Mouse (Mus musculus) intestine, embryonic 16.5 days (tissue): ENCODE data around the gene Fam19a2. TPM values are rescaled to one million over a fixed set of nuclear protein-coding genes. Genes with fewer than 3 reads are reported as not detected.

Experiments used
- ATAC-seq: fragments of 200-750 bp; cut with Nextera tagmentation; 2 replicates; pipeline ENCODE4 v1.8.0; 2017; ENCODE audit warnings: moderate TSS enrichment, moderate library complexity
- H3K27ac ChIP-seq: fragments of 300-500 bp; sonication (generic); 2 replicates; pipeline ENCODE4 v1.5.1; 2014; ENCODE audit warnings: mild to moderate bottlenecking, low read length
- H3K27me3 ChIP-seq: fragments of 300-500 bp; sonication (generic); replicated peaks from 2 replicates; pipeline ENCODE4 v1.6.1; 2014; ENCODE audit warnings: low read length, control low read depth, mixed read lengths; ENCODE audit not compliant: control insufficient read depth, insufficient read depth
- H3K36me3 ChIP-seq: fragments of 300-500 bp; sonication (generic); 2 replicates; pipeline ENCODE4 v1.6.1; 2014; ENCODE audit warnings: low read length, control low read depth; ENCODE audit not compliant: control insufficient read depth, insufficient read depth
- H3K4me1 ChIP-seq: fragments of 300-500 bp; sonication (generic); 2 replicates; pipeline ENCODE4 v1.6.1; 2014; ENCODE audit warnings: low read length, control low read depth, mixed read lengths; ENCODE audit not compliant: control insufficient read depth, insufficient read depth
- H3K4me2 ChIP-seq: fragments of 300-500 bp; sonication (generic); 2 replicates; pipeline ENCODE4 v1.6.1; 2014; ENCODE audit warnings: low read depth, low read length, control low read depth
- H3K4me3 ChIP-seq: fragments of 300-500 bp; sonication (generic); 2 replicates; pipeline ENCODE4 v1.5.1; 2014; ENCODE audit warnings: mild to moderate bottlenecking, low read length
- H3K9ac ChIP-seq: fragments of 300-500 bp; sonication (generic); 2 replicates; pipeline ENCODE4 v1.6.1; 2014; ENCODE audit warnings: low read depth, low read length
- H3K9me3 ChIP-seq: fragments of 300-500 bp; sonication (generic); 2 replicates; pipeline ENCODE4 v1.6.1; 2016; ENCODE audit warnings: low read length, control low read depth; ENCODE audit not compliant: control insufficient read depth
- WGBS: fragments of 180-500 bp; shearing (Covaris S2); extraction: QIAGEN DNeasy Blood & Tissue Kit; methylation state at CpG from one replicate; pipeline ENCODE4 v1.1.7; 2014; 5-methylcytosine and 5-hydroxymethylcytosine counted together
- polyA plus RNA-seq: library from polyadenylated mRNA; unstranded; fragments of >200 nt; fragmentation: Nextera tagmentation; extraction: Ambion mirVana; gene quantifications from 2 replicates; pipeline ENCODE4 v1.2.1, GENCODE M21; 2015

The Fam19a2 gene
- polyA plus RNA-seq, 1 experiment from 2014 or later = 1.7 TPM

DNA sequence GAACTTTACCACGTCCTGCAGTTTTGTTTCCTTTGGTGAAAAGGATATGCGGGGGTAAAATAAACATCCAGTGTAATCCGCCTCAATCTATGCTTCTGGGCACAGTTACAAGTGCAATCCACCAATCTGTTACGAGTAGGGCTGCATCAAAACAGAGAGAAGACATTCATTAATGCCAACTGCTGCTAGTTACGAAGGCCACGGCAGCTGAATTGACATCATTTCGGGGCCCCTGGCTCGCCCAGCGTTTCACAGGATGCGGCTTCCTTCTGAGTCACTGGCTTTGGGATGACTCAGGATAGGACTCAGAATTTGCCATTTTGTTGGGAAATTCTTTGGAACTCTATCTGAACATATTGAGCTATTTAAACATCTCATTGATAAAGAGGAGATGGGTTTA is 4.8 kb downstream of the Fam19a2 start:
- H3K27me3 ChIP-seq = peaks cover 7% of the 10 kb centered on the region
- H3K4me1 ChIP-seq = peaks cover 4% of the 10 kb centered on the region
- 76% methylated on average over 10 of the region's 10 CpGs for WGBS
- H3K4me3 ChIP-seq = no peak overlapping the region
- no peak overlapping the region for H3K4me2 ChIP-seq
- no peak for ATAC-seq
- no peak overlapping the region for H3K27ac ChIP-seq
- H3K9me3 ChIP-seq = no peaks in the 10 kb centered on the region
- H3K36me3 ChIP-seq = no peaks in the 10 kb centered on the region
- no peak overlapping the region for H3K9ac ChIP-seq

DNA sequence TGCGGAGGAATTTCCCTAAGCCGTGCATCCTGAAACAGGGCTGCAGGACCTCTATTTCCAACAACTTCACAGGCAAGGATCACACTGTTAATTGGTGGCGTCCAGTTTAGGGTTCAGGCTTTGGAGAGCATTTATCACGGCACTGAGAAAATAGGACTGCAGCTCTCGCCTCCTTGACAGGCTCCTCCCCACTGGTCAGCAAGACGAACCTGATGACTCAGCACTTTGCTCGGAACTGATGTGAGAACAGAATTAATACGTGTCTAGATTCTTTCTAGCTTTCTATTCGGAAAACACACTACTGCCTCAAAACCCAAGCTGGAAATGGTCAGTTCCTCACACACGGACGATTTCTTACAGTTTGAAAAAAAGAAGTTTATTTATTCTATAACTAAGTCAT is 10.8 kb downstream of the Fam19a2 start:
- no peak overlapping the region for H3K4me3 ChIP-seq

DNA sequence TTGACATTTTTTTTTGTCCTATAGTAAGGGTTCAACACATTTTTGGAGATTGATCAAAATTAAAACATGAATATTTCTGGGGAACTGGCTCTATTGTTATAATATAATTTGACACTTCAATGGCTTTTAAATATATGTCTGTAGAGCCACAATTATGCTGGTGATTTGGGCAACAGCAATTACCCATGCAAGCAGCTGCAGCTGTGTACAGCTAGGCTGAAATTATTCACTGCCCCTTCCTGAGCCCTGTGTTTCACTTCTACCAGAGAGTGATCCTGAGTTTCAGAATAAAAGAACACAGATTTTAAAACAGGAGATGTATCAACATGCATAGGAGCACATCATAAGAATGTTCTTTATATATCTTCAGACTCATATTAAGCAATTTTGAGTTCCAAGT is 43.5 kb downstream of the Fam19a2 start:
- H3K4me3 ChIP-seq = no peak overlapping the region
- no peaks in the 10 kb centered on the region for H3K36me3 ChIP-seq
- H3K9me3 ChIP-seq = no peaks in the 10 kb centered on the region
- no peak overlapping the region for H3K9ac ChIP-seq
- H3K4me2 ChIP-seq = no peak overlapping the region
- no peaks in the 10 kb centered on the region for H3K4me1 ChIP-seq
- no peaks in the 10 kb centered on the region for H3K27me3 ChIP-seq
- H3K27ac ChIP-seq = no peak overlapping the region
- ATAC-seq = no peak

More for the DNA sequence above, 10.8 kb downstream of the Fam19a2 start:
- 51% methylated on average over 11 of the region's 11 CpGs for WGBS
- no peak overlapping the region for H3K4me2 ChIP-seq
- no peaks in the 10 kb centered on the region for H3K4me1 ChIP-seq
- H3K27me3 ChIP-seq = no peaks in the 10 kb centered on the region
- H3K36me3 ChIP-seq = no peaks in the 10 kb centered on the region
- no peaks in the 10 kb centered on the region for H3K9me3 ChIP-seq
- no peak overlapping the region for H3K9ac ChIP-seq
- no peak for ATAC-seq
- no peak overlapping the region for H3K27ac ChIP-seq

DNA sequence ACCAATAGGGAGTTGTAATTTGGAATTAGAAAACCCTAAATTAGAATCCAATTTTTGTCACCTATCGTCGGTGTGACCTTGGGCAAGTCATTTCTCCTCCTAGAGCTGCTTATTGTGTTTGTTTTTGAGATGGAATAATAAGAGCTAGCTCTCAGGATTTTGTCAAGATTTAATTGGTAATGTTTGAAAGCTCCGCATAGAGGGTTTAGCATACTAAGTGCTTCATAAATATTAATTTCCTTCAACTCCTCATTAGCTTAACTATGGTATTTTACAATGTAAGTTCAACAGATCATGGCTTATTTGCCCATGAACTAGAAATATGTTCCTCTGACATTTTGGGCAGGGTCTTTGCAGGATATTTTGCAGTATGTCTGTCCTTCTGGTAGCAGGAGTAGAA is 62.5 kb downstream of the Fam19a2 start:
- H3K4me2 ChIP-seq = no peak overlapping the region
- WGBS = 93% methylated on average over 3 of the region's 3 CpGs
- no peak overlapping the region for H3K9ac ChIP-seq
- H3K27me3 ChIP-seq = no peaks in the 10 kb centered on the region
- no peak for ATAC-seq
- no peak overlapping the region for H3K27ac ChIP-seq
- H3K36me3 ChIP-seq = no peaks in the 10 kb centered on the region
- no peaks in the 10 kb centered on the region for H3K4me1 ChIP-seq
- H3K4me3 ChIP-seq = no peak overlapping the region
- no peaks in the 10 kb centered on the region for H3K9me3 ChIP-seq

DNA sequence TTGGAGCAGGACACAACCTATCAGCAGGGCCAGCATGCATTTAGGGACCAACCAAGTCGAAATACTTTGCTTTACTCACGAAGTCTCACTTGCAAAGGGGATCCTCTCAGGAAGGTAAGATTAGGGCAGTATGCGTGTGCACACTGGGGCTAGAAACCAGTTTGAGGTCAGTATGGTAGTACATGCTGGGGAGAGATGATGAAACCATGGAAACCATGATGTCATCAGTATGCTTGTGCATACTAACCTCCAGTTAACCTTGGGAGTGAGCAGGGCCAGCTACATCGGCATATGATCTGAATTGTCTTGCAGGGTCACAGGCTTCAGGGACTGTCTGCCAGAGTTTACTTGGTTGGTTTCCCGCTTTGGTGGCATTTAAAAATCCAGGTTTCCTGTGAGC is 77.5 kb downstream of the Fam19a2 start:
- Histone ChIP-seq H3K27ac (no peak overlapping the region), H3K4me2 (no peak overlapping the region), H3K36me3 (no peaks in the 10 kb centered on the region), H3K9ac (no peak overlapping the region), H3K4me3 (no peak overlapping the region), H3K9me3 (no peaks in the 10 kb centered on the region), H3K4me1 (no peaks in the 10 kb centered on the region), H3K27me3 (no peaks in the 10 kb centered on the region)
- no peak for ATAC-seq
- WGBS = 65% methylated on average over 5 of the region's 5 CpGs

DNA sequence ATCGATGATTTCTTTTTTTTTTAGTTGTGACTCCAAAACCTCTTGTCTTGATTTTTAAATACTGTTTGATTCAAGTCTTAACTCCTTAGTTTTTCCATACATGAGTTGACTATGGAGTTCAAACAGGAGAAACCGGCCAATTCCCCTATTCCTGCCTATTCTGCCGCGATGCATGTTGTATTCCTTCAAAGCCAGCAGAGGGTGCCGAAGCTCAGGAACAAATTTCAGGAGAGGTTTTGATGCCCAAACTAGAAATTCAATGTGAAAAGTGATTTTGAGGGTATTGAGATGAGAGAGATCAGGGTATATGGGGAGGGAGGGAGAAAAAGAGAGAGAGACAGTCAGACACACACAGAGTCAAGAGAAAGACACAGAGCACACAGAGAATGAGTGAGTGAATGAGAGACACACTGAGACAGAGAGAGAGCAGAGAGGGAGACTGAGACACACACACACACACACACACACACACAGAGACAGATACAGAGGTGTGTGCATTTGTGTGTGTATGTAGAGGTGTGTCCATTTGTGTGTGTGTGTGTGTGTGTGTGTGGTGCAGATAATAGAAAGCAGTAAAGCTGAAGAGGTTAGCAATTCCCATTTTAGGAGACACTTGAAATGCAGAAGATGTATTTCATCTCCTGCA is 78.9 kb downstream of the Fam19a2 start:
- Histone ChIP-seq H3K36me3 (no peaks in the 10 kb centered on the region), H3K27ac (no peak overlapping the region), H3K4me3 (no peak overlapping the region), H3K4me1 (no peaks in the 10 kb centered on the region), H3K27me3 (no peaks in the 10 kb centered on the region), H3K9me3 (no peaks in the 10 kb centered on the region), H3K4me2 (no peak overlapping the region), H3K9ac (no peak overlapping the region)
- no peak for ATAC-seq
- WGBS = 29% methylated on average over 5 of the region's 5 CpGs

DNA sequence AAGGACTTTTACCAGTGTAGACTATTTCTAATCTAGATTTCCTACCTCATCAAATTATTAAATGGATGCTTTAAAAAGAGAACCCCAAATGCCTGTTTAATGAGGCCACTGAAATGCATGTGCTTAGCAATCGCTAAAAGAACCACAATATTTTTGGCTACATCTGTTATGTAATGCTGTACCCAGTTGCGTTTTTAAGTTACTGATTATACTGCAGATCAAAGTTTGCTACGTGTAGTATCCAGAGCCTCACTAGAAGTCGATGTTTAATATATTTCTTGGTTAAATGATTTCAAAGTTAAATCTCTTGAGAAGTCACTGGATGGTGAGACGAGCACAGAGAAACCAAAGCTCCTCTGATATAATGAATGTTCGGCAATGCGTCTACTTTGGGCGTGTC is 82.5 kb downstream of the Fam19a2 start:
- WGBS = 96% methylated on average over 8 of the region's 8 CpGs
- no peaks in the 10 kb centered on the region for H3K27me3 ChIP-seq
- H3K36me3 ChIP-seq = no peaks in the 10 kb centered on the region
- H3K4me2 ChIP-seq = no peak overlapping the region
- H3K9me3 ChIP-seq = no peaks in the 10 kb centered on the region
- no peak for ATAC-seq
- H3K4me1 ChIP-seq = no peaks in the 10 kb centered on the region
- H3K4me3 ChIP-seq = no peak overlapping the region
- H3K27ac ChIP-seq = no peak overlapping the region
- no peak overlapping the region for H3K9ac ChIP-seq

DNA sequence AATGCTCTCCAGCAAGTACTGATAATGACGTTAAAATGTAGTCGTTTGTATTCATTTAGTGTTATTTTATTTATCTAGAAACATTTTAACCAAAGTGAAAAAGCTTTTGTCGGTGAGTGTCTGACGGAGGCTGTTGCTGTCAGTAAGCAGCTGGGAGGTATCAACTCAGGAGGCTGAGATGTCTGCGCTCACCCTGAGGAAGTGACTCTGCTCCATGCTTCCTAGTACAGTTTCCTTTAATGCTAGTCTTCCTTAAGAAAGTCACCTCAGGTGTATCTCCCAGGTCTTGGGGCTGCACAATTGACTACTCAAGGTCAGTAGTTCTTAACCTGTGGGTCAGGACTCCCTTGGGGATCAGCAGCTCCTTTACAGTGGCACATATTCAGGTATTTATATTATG is 89.9 kb downstream of the Fam19a2 start:
- no peak overlapping the region for H3K4me2 ChIP-seq
- no peaks in the 10 kb centered on the region for H3K9me3 ChIP-seq
- no peak for ATAC-seq
- H3K9ac ChIP-seq = no peak overlapping the region
- no peak overlapping the region for H3K27ac ChIP-seq
- no peaks in the 10 kb centered on the region for H3K27me3 ChIP-seq
- H3K36me3 ChIP-seq = no peaks in the 10 kb centered on the region
- H3K4me1 ChIP-seq = no peaks in the 10 kb centered on the region
- no peak overlapping the region for H3K4me3 ChIP-seq
- WGBS = 56% methylated on average over 5 of the region's 5 CpGs

DNA sequence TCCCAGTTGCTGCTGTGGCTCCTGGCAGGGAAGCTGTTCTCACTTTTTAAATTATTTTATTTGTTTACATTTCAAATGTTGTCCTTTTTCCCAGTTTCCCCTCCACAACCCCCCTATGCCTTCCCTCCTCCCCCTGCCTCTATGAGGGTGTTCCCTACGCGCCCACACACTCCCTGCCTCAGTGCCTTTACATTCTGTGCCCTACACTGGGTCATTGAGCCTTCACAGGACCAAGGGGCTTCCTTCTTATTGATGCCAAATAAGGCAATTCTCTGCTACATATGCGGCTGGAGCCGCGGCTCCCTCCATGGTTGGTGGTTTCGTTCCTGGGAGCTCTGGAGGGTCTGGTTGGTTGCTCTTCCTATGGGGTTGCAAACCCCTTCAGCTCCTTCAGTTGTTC is 93.2 kb downstream of the Fam19a2 start:
- Histone ChIP-seq H3K27me3 (no peaks in the 10 kb centered on the region), H3K9me3 (no peaks in the 10 kb centered on the region), H3K9ac (no peak overlapping the region), H3K4me2 (no peak overlapping the region), H3K36me3 (no peaks in the 10 kb centered on the region), H3K27ac (no peak overlapping the region), H3K4me1 (no peaks in the 10 kb centered on the region), H3K4me3 (no peak overlapping the region)
- 88% methylated on average over 6 of the region's 6 CpGs for WGBS
- ATAC-seq = no peak

DNA sequence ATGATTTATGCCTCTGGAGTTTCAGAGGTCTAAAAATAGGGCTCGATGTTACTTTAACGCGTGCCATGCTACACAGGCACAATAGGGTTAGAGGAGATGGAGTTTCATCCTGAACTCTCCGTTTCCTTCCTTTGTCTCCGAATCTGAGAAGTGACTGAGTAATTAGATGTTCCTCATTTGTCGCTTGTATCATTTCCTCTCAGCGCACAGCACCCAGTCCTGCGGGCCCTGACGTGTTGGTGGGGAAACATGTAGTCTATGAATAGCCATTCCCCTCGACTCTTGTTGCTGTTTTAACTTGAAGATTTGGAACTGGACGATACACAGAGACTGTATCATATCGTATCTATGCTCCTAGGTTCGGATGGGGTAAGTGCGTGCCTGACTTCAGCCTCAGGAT is 96.7 kb downstream of the Fam19a2 start:
- no peak for ATAC-seq
- Histone ChIP-seq H3K27ac (no peak overlapping the region), H3K27me3 (no peaks in the 10 kb centered on the region), H3K9ac (no peak overlapping the region), H3K9me3 (no peaks in the 10 kb centered on the region), H3K4me2 (no peak overlapping the region), H3K4me3 (no peak overlapping the region), H3K4me1 (no peaks in the 10 kb centered on the region), H3K36me3 (no peaks in the 10 kb centered on the region)
- WGBS = 73% methylated on average over 14 of the region's 14 CpGs
